Mouse (Mus musculus) lung, postnatal 0 days (tissue): ENCODE results near the gene Lins1. TPM values are rescaled to one million over a fixed set of nuclear protein-coding genes. Genes with fewer than 3 reads are reported as not detected.

Experiments
- ATAC-seq: fragments of 200-750 bp; cut with Nextera tagmentation; 2 replicates; pipeline ENCODE4 v1.8.0; 2017; ENCODE audit warnings: moderate library complexity
- DNase-seq: peaks from one replicate; pipeline ENCODE4 v3.0.0-alpha.2; 2016; ENCODE audit warnings: low spot score
- H3K27ac ChIP-seq: fragments of 300-500 bp; sonication (generic); 2 replicates; pipeline ENCODE4 v1.5.1; 2014; ENCODE audit warnings: antibody characterized with exemption, mild to moderate bottlenecking, low read length, mixed read lengths
- H3K27me3 ChIP-seq: fragments of 300-500 bp; sonication (generic); replicated peaks from 2 replicates; pipeline ENCODE4 v1.6.1; 2014; ENCODE audit warnings: low read length, mixed read lengths; ENCODE audit not compliant: insufficient read depth
- H3K36me3 ChIP-seq: fragments of 300-500 bp; sonication (generic); 2 replicates; pipeline ENCODE4 v1.6.1; 2014; ENCODE audit warnings: low read length, mixed read lengths; ENCODE audit not compliant: insufficient read depth
- H3K4me1 ChIP-seq: fragments of 300-500 bp; sonication (generic); 2 replicates; pipeline ENCODE4 v1.6.1; 2014; ENCODE audit warnings: antibody characterized with exemption, low read depth, low read length, mixed read lengths; ENCODE audit not compliant: insufficient read depth
- H3K4me2 ChIP-seq: fragments of 300-500 bp; sonication (generic); replicated peaks from 2 replicates; pipeline ENCODE4 v1.6.1; 2014; ENCODE audit warnings: low read depth, mild to moderate bottlenecking, low read length, moderate library complexity, mixed read lengths
- H3K4me3 ChIP-seq: fragments of 300-500 bp; sonication (generic); 2 replicates; pipeline ENCODE4 v1.5.1; 2014; ENCODE audit warnings: low read depth, low read length
- H3K9ac ChIP-seq: fragments of 300-500 bp; sonication (generic); replicated peaks from 2 replicates; pipeline ENCODE4 v1.6.1; 2014; ENCODE audit warnings: low read depth, mild to moderate bottlenecking
- H3K9me3 ChIP-seq: fragments of 300-500 bp; sonication (generic); 2 replicates; pipeline ENCODE4 v1.6.1; 2016; ENCODE audit warnings: low read length, mixed read lengths
- CTCF ChIP-seq: IDR thresholded peaks from 2 replicates; pipeline ENCODE4 v1.5.1; 2016; ENCODE audit warnings: antibody characterized with exemption, mild to moderate bottlenecking
- EP300 ChIP-seq: IDR thresholded peaks from 2 replicates; pipeline ENCODE4 v1.6.1; 2016; ENCODE audit warnings: antibody characterized with exemption, mild to moderate bottlenecking, control low read depth
- WGBS: fragments of 180-500 bp; shearing (Covaris S2); extraction: QIAGEN DNeasy Blood & Tissue Kit; methylation state at CpG from one replicate; pipeline ENCODE4 v1.1.7; 2014; 5-methylcytosine and 5-hydroxymethylcytosine counted together
- polyA plus RNA-seq: library from polyadenylated mRNA; unstranded; fragments of >200 nt; fragmentation: Nextera tagmentation; extraction: Ambion mirVana; gene quantifications from 2 replicates; pipeline ENCODE4 v1.2.1, GENCODE M21; 2015

Lins1 gene
- polyA plus RNA-seq, 1 experiment from 2014 or later: 7.0 TPM

DNA sequence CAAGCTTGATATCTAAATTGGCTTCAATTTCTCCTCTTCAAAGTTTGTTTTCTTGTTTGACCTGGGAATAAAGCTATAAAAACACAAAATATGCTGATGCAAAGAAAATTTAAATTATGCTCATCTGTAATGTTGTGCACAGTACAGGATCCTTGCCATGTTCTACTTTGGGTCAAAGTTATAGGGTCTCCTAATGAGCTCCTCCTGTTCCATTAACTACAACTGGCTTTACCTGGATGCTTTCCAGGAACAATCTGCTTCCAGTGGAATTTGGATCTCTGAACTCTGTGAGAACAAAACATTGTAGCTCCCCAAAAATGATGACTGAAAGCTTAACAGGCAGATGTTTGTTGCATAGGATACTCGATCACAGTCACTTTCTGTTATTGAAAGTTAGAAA lies 60.3 kb downstream of the Lins1 start:
- WGBS: 83% methylated on average over 1 of the region's 1 CpGs
- Histone ChIP-seq H3K4me3 (no peak overlapping the region), H3K27me3 (no peaks in the 10 kb centered on the region), H3K27ac (no peak overlapping the region), H3K4me2 (no peak overlapping the region), H3K36me3 (no peaks in the 10 kb centered on the region), H3K4me1 (no peaks in the 10 kb centered on the region; the same call in 1 of the 2 replicates), H3K9ac (no peak overlapping the region), H3K9me3 (no peaks in the 10 kb centered on the region)
- no peak for ATAC-seq
- no peak for TF ChIP-seq EP300
- no peak for TF ChIP-seq CTCF
- DNase-seq: no peak

DNA sequence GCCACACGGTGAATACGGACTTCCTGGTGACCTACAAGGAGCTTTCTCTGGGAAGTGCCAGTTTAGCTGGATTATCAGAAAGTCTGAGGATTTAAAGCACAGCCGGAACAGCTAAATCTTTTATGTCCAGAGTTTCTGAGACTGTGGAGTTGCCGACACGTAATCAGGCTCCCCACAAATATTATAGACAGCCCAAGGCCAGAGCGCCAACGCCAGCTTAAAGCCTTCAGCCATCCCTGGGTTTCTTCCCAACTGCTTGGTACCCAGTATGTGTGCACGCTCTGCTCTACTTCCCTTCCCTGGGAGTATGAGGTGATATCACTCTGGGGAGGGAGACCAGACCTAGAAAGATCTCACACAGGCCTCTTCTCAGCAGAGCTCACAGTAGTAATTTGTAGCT lies 64.1 kb downstream of the Lins1 start:
- no peaks in the 10 kb centered on the region for H3K9me3 ChIP-seq
- no peak overlapping the region for H3K27ac ChIP-seq
- H3K4me2 ChIP-seq: no peak overlapping the region
- no peak for ATAC-seq
- 75% methylated on average over 8 of the region's 8 CpGs for WGBS
- H3K27me3 ChIP-seq: no peaks in the 10 kb centered on the region
- no peak for DNase-seq
- no peaks in the 10 kb centered on the region; the same call in 1 of the 2 replicates for H3K4me1 ChIP-seq
- H3K4me3 ChIP-seq: no peak overlapping the region
- no peaks in the 10 kb centered on the region for H3K36me3 ChIP-seq
- no peak overlapping the region for H3K9ac ChIP-seq
- no peak for TF ChIP-seq CTCF
- no peak for TF ChIP-seq EP300

DNA sequence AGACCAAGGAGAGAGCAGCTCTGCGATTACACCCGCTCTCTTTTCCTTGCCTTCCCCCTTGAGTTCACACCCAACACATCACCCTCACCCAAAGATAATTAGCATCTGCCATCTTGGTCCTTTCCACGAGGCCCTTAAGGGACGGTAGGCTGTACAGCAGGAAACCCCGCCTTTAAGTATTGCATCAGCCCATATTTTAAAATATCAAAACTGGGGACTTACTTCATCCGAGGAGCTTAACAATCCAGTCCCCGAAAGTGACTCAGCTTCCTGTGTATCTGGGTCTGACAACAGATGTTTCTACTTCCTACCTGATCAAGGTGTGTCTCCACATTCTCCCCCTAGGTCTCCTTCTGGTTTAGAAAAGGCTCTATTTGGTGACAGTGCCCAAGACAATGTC lies 65.9 kb downstream of the Lins1 start:
- no peak overlapping the region for H3K27ac ChIP-seq
- no peak for TF ChIP-seq EP300
- TF ChIP-seq CTCF: no peak
- no peaks in the 10 kb centered on the region; the same call in 1 of the 2 replicates for H3K4me1 ChIP-seq
- H3K9ac ChIP-seq: no peak overlapping the region
- 64% methylated on average over 7 of the region's 7 CpGs for WGBS
- no peaks in the 10 kb centered on the region for H3K27me3 ChIP-seq
- H3K9me3 ChIP-seq: no peaks in the 10 kb centered on the region
- H3K4me3 ChIP-seq: no peak overlapping the region
- H3K36me3 ChIP-seq: no peaks in the 10 kb centered on the region
- ATAC-seq: no peak
- no peak overlapping the region for H3K4me2 ChIP-seq
- DNase-seq: peak; percentile 11

Other genes starting within 250 kb of the Lins1 start
- gene Asb7, start 293 bp upstream of the Lins1 start, polyA plus RNA-seq: 6.1 and 6.5 TPM in 2 replicates
- 5.7 and 7.1 TPM in 2 replicates for gene Cers3, start 53.6 kb downstream of the Lins1 start, polyA plus RNA-seq
- 14.1 and 14.5 TPM in 2 replicates for gene Adamts17, start 149.8 kb downstream of the Lins1 start, polyA plus RNA-seq